Mouse (Mus musculus): ENCODE measurements around the gene Kcnj6.

Kcnj6 gene

GRCm38 (mm10) chr16:94997340-94997849 is at the start of gene Kcnj6:
TSS of gene Kcnj6 (minus strand) at chr16:94997701.
- TF ChIP-seq GATA4 (IDR thresholded peaks at IDR 0.05; ENCODE audit: insufficient replicate concordance, low read length), result no peak

GRCm38 (mm10) chr16:95009937-95010336 is 12.4 kb upstream of the Kcnj6 start:
- no peak for TF ChIP-seq GATA4 (IDR thresholded peaks at IDR 0.05; ENCODE audit: insufficient replicate concordance, low read length)

DNA sequence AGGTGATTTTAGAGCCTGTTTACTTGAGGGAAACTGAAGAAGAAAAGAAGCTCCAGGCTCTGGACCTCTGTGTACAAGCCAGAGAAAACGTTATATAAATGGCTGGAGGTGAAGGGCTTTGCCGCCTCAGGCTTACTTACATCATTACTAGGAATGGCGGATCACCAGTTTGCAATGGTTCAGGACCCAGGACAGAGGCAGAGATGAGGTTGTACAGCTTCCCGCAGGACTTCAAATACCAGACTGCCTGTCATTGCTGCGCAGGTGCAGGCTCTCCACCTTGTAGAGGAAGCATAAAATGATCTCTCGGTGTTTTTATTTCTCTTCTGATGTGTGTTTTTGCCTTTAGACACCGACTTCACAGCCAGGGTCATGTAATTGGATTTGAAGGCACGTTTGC is 7.1 kb upstream of the Kcnj6 start:
- TF ChIP-seq GATA4 (IDR thresholded peaks at IDR 0.05; ENCODE audit: insufficient replicate concordance, low read length), result no peak

GRCm38 (mm10) chr16:94999551-94999950 is 2.0 kb upstream of the Kcnj6 start:
- no peak for TF ChIP-seq GATA4 (IDR thresholded peaks at IDR 0.05; ENCODE audit: insufficient replicate concordance, low read length)

DNA sequence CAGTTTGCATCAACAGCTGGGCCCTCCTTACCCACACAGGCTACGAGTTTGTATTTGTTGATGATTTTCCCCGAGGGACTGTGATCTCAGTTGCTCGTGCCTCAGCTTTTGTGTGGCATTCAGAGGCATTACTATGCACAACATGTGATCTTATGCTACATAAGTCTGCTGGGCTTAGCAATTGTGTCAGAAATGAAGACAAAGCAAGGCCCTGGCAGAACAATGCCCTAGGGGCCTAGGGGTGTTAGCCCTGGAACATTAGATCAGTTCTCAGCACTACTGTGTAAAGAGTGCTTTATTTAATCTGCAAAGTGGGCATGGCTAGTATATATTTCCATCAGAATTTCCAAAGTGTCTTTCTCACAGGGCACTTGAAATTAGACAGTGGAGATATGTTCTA is 1.5 kb upstream of the Kcnj6 start:
- no peak for TF ChIP-seq GATA4 (IDR thresholded peaks at IDR 0.05; ENCODE audit: insufficient replicate concordance, low read length)

DNA sequence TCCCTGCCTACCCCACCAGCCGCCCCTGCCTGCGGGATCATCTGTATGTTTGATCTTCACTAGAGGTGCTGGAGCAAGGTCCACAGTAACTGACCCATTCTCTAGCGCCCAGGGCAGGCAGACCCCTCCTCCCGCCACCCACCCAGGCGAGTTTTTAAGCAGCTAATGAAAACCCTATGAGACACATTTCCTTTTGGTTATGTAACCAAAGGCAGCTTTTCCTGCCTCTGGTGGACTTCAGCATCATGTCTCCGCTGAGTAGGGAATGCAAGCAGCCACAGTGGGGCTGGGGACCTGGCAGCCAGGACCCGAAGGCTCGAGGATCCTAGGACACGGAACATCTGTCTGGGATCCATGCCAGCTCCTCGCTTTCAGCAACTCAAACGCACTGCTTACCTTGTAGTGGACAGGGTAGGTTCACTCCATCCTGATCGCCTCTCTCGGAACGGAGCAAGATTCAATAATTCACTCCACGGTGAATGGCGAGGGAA is 665 bp downstream of the Kcnj6 start:
- TF ChIP-seq GATA4 (IDR thresholded peaks at IDR 0.05; ENCODE audit: insufficient replicate concordance, low read length), result no peak

GRCm38 (mm10) chr16:94995542-94996131 is 1.9 kb downstream of the Kcnj6 start:
- TF ChIP-seq GATA4 (IDR thresholded peaks at IDR 0.05; ENCODE audit: insufficient replicate concordance, low read length), result no peak

- no peak for TF ChIP-seq GATA4 (IDR thresholded peaks at IDR 0.05; ENCODE audit: insufficient replicate concordance, low read length)
These were observed 2.6 kb downstream of the Kcnj6 start for GRCm38 (mm10) chr16:94994924-94995323.

DNA sequence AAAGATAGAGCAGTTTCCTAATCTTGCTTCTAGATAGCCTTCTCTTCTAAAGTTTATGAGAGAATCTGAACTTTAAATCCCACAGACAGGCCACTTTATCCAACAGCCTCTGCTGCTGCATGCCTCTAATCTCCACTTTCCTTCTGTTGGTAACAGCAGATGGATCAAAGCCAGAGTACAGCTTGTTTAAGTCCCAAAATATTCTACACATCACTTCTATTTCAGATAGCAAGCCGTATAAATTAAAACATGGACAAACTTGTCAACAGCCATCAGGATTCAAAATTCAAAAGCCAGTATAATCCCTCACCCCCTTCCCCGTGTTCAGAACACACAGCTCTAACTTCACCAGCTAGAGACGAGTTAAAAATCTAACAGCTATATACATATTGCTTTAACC is 3.4 kb downstream of the Kcnj6 start:
- TF ChIP-seq GATA4 (IDR thresholded peaks at IDR 0.05; ENCODE audit: insufficient replicate concordance, low read length), result no peak

- TF ChIP-seq GATA4 (IDR thresholded peaks at IDR 0.05; ENCODE audit: insufficient replicate concordance, low read length), result no peak
These were observed 7.4 kb downstream of the Kcnj6 start for GRCm38 (mm10) chr16:94990114-94990513.

DNA sequence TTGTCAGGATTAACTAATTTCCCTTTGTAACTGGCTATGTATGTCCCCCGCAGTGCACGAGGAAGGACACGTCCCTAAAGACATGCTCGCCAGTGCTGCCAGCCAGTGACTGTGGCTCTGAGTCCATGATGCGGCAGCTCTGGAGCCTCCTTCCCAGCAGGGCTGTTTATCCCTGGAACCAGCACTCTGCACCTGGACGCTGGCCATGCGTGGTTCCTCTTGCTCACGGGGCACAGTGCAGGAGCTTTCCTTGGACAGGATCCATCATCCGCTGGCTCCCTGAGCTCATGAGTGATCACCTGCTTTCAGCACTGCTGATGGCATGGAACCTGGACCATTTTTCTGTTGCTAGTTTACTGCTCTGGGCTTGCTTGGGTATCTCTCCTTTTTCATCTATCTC is 10.8 kb downstream of the Kcnj6 start:
- no peak for TF ChIP-seq GATA4 (IDR thresholded peaks at IDR 0.05; ENCODE audit: insufficient replicate concordance, low read length)

DNA sequence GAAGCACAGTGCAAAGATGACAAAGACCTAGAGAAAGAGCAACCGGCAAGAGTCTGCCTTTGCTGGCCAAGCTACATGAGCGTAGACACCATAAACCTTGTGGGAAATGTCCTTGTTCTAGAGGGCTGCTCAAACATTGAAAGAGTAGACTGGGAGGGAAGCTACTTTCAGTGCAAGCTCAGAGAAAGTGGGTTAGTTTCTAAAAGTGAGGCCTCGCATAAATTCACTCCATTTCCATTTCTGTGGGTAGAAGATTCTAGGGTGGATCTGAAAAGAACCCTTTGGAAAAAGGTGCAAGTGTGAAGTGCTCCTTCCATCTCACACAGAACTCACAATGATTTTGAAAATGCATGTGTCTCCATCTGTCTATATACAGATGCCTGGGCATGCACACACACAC is 13.2 kb downstream of the Kcnj6 start:
- no peak for TF ChIP-seq GATA4 (IDR thresholded peaks at IDR 0.05; ENCODE audit: insufficient replicate concordance, low read length)

DNA sequence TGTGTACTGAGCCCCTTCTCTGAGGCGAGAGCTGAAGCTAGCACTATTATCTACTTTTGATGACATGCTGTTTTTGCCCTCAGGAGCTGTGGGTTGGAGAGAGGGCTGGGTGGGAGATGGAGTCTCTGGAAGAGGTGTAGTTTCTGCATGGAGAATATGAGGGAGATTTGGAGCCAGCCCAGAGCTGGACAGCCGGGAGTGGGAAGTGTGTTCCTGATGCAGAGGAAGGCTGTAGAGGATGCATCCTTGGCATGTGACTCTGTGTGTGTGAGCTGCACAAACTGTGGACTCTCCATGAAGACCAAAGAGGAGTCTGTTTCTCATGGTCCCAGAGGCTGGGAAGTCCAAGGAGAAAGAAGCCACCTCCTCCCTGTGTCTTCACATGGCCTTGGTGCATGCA is 17.1 kb downstream of the Kcnj6 start:
- TF ChIP-seq GATA4 (IDR thresholded peaks at IDR 0.05; ENCODE audit: insufficient replicate concordance, low read length), result no peak

DNA sequence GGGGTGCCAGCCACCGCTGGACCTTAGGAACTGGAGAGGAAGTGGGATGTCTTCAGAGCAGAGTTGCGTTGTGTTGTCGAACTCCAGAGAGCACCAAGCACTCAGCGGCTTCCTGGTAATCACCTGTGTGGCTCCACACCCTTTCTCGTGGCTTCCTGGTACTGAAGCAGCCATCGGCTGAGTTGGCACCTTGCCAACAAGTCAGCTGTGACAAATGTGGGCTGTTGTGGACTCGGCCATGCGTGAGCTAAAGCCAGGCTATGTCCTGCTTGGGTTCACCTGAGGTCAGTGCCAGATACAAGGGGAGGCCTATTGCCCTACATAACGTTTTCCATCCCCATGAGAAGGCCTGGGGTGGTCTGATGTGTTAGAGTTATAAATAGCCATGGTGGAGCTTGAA is 18.0 kb downstream of the Kcnj6 start:
- no peak for TF ChIP-seq GATA4 (IDR thresholded peaks at IDR 0.05; ENCODE audit: insufficient replicate concordance, low read length)

DNA sequence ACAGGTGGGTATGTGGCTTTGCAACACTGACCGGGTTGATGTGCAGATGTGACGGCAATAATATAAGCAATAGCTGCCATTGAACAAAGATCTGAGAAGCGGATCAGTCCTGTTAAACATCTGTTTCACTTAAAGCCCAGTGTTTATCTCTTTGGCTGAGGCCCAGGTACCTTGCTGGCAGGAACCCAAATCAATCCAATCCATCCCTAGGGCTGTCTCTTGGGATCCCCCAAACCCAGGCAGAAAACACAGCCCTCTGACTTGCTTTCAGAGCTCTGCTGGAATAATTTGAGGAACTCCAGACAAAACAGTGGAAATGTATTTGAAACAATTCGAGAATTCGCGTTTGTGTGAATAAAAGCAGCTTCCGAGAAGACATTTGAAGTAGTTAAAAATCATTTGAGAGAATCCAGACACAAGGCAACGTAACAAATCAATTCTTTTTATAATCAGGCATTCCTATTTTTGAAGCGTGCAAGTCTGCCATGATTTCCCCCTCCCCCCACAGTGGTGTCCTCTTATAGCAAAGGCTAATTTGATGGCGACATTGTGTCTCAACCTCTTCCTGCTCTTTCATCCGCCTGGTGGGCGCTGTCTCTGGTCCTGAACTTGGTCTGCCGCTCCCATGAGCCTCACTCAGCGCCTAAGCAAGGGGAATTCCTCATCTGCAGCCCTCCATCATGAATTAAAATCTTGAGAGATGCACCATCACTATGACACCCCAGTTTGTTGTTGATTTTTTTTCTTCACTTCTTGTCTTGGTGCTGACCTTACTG is 25.2 kb downstream of the Kcnj6 start:
- no peak for TF ChIP-seq GATA4 (IDR thresholded peaks at IDR 0.05; ENCODE audit: insufficient replicate concordance, low read length)

DNA sequence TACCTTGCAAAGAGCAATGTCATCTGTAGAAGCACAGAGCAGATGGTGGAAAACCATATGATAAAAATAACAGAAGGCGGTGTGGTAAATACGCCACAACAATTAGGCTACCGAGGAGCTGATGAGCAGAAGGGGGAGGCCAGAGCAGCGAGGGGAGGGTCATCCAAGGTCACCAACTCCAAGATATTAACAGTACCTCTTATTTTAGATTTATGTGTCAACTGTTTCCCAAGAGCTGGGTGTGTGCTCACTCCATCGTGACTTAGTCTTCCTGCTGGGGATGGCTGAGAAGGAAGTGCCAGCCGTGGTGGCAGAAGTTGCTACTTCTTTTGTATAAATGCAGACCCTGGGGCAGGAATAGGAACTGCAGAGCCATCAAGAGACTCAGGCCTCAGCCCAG is 28.6 kb downstream of the Kcnj6 start:
- no peak for TF ChIP-seq GATA4 (IDR thresholded peaks at IDR 0.05; ENCODE audit: insufficient replicate concordance, low read length)

All from liver, adult (tissue).